Mouse (Mus musculus) hindbrain, embryonic 13.5 days (tissue): ENCODE measurements around the gene Eif6. TPM values are rescaled to one million over a fixed set of nuclear protein-coding genes. Genes with fewer than 3 reads are reported as not detected.

Experiments
- ATAC-seq: fragments of 200-750 bp; cut with Nextera tagmentation; 2 replicates; pipeline ENCODE4 v1.8.0; 2017; ENCODE audit warnings: moderate TSS enrichment; ENCODE audit not compliant: low FRiP score
- H3K27ac ChIP-seq: fragments of 300-500 bp; sonication (generic); 2 replicates; pipeline ENCODE4 v1.5.1; 2015; ENCODE audit warnings: inconsistent platforms, mild to moderate bottlenecking, moderate library complexity
- H3K27me3 ChIP-seq: fragments of 300-500 bp; sonication (generic); 2 replicates; pipeline ENCODE4 v1.6.1; 2015; ENCODE audit warnings: mild to moderate bottlenecking, inconsistent platforms
- H3K36me3 ChIP-seq: fragments of 300-500 bp; sonication (generic); 2 replicates; pipeline ENCODE4 v1.6.1; 2015; ENCODE audit warnings: mild to moderate bottlenecking, inconsistent platforms
- H3K4me1 ChIP-seq: fragments of 300-500 bp; sonication (generic); replicated peaks from 2 replicates; pipeline ENCODE4 v1.6.1; 2015; ENCODE audit warnings: inconsistent platforms
- H3K4me2 ChIP-seq: fragments of 300-500 bp; sonication (generic); 2 replicates; pipeline ENCODE4 v1.6.1; 2015; ENCODE audit warnings: inconsistent platforms, mild to moderate bottlenecking, moderate library complexity
- H3K4me3 ChIP-seq: fragments of 300-500 bp; sonication (generic); 2 replicates; pipeline ENCODE4 v1.5.1; 2015; ENCODE audit warnings: mild to moderate bottlenecking, inconsistent platforms
- H3K9ac ChIP-seq: fragments of 300-500 bp; sonication (generic); 2 replicates; pipeline ENCODE4 v1.6.1; 2015; ENCODE audit warnings: mild to moderate bottlenecking, inconsistent platforms
- H3K9me3 ChIP-seq: fragments of 300-500 bp; sonication (generic); 2 replicates; pipeline ENCODE4 v1.6.1; 2016; ENCODE audit warnings: inconsistent platforms
- WGBS: fragments of 180-500 bp; shearing (Covaris S2); methylation state at CpG from one replicate; pipeline ENCODE4 v1.1.7; 2015; 5-methylcytosine and 5-hydroxymethylcytosine counted together
- polyA plus RNA-seq: library from polyadenylated mRNA; unstranded; fragments of >200 nt; fragmentation: Nextera tagmentation; extraction: Ambion mirVana; gene quantifications from 2 replicates; pipeline ENCODE4 v1.2.1, GENCODE M21; 2015

The Eif6 gene
- polyA plus RNA-seq: 148 and 152 TPM in 2 replicates

- Histone ChIP-seq H3K27me3 (no peaks in the 10 kb centered on the region), H3K4me1 (peaks cover 27% of the 10 kb centered on the region), H3K27ac (peak within 1 kb of the TSS; percentile 83), H3K4me3 (peak within 1 kb of the TSS; percentile 93), H3K9me3 (no peaks in the 10 kb centered on the region), H3K36me3 (peaks cover 23% of the 10 kb centered on the region), H3K4me2 (peak within 1 kb of the TSS; percentile 93), H3K9ac (peak within 1 kb of the TSS; percentile 85)
- ATAC-seq: peak; percentile 93
- 3% methylated on average over 27 of the region's 27 CpGs for WGBS
Observed at GRCm38 (mm10) chr2:155826630-155827424, at the start of gene Eif6. Eif6 (minus strand) TSS chr2:155826925.

- H3K27ac ChIP-seq: no peak overlapping the region; the same call in 1 of the 2 replicates
- H3K4me1 ChIP-seq: peaks cover 31% of the 10 kb centered on the region
- ATAC-seq: no peak
- H3K9me3 ChIP-seq: no peaks in the 10 kb centered on the region
- no peak overlapping the region for H3K4me3 ChIP-seq
- H3K4me2 ChIP-seq: no peak overlapping the region
- H3K27me3 ChIP-seq: no peaks in the 10 kb centered on the region
- H3K36me3 ChIP-seq: peaks cover 32% of the 10 kb centered on the region
- 86% methylated on average over 6 of the region's 6 CpGs for WGBS
- no peak overlapping the region for H3K9ac ChIP-seq
Observed at GRCm38 (mm10) chr2:155873636-155874035, 46.9 kb upstream of the Eif6 start.

- Histone ChIP-seq H3K4me2 (no peak overlapping the region), H3K9me3 (no peaks in the 10 kb centered on the region), H3K36me3 (peaks cover 34% of the 10 kb centered on the region), H3K27me3 (no peaks in the 10 kb centered on the region), H3K4me1 (peaks cover 31% of the 10 kb centered on the region), H3K4me3 (no peak overlapping the region), H3K27ac (peak overlapping the region; percentile 83), H3K9ac (peak overlapping the region; percentile 43)
- no peak for ATAC-seq
- 53% methylated on average over 10 of the region's 10 CpGs for WGBS
Observed at GRCm38 (mm10) chr2:155872930-155873507, 46.3 kb upstream of the Eif6 start.

DNA sequence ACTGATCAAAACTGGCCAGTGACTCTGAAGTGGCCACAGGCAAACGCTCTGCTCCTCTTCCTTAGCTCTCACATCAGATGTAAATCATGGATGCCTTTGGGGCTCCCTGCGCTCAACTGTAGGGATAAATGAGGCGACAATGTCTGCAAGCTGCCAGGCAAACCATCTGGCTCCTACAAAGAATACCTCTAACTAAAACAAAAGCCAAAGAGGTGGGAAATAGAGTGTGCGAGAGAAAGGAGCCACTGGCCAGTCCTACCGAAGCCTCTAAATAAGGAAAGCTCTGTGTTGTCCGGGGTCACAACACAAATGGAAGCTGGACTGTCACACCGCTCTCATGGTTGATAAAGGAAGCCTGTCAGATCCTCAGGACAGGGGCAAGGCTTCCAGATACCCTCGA is 45.8 kb upstream of the Eif6 start:
- peaks cover 39% of the 10 kb centered on the region for H3K36me3 ChIP-seq

DNA sequence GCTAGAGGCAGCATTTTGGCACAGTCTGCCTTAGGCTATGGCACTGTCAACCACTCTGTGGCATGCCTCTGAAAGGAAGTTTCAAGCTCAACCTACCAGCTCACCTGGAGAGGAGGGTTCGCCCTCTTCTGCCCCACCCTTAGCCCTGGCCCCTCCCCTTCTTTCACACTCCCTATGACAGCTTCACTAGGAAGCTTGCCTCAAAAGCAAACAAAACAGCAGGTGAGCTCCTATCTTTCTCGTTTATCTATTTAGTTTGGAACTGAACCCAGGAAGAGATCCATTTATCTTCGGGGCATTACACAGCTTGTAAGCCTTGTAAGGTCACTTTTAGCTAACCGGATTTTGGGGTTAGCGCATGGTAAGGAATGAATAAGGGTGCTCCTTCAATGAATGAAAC is 43.0 kb upstream of the Eif6 start:
- Histone ChIP-seq H3K27me3 (no peaks in the 10 kb centered on the region), H3K4me1 (peaks cover 31% of the 10 kb centered on the region), H3K4me2 (no peak overlapping the region), H3K9me3 (no peaks in the 10 kb centered on the region), H3K27ac (no peak overlapping the region), H3K36me3 (peaks cover 20% of the 10 kb centered on the region), H3K9ac (no peak overlapping the region), H3K4me3 (no peak overlapping the region)
- ATAC-seq: no peak
- 82% methylated on average over 5 of the region's 5 CpGs for WGBS

More for the DNA sequence above, 45.8 kb upstream of the Eif6 start:
- H3K4me2 ChIP-seq: no peak overlapping the region
- peaks cover 31% of the 10 kb centered on the region for H3K4me1 ChIP-seq
- WGBS: 53% methylated on average over 8 of the region's 8 CpGs
- no peaks in the 10 kb centered on the region for H3K9me3 ChIP-seq
- H3K27me3 ChIP-seq: no peaks in the 10 kb centered on the region
- H3K9ac ChIP-seq: peak overlapping the region; percentile 43; the same call in 1 of the 2 replicates
- H3K27ac ChIP-seq: peak overlapping the region; percentile 83
- no peak for ATAC-seq
- no peak overlapping the region for H3K4me3 ChIP-seq

DNA sequence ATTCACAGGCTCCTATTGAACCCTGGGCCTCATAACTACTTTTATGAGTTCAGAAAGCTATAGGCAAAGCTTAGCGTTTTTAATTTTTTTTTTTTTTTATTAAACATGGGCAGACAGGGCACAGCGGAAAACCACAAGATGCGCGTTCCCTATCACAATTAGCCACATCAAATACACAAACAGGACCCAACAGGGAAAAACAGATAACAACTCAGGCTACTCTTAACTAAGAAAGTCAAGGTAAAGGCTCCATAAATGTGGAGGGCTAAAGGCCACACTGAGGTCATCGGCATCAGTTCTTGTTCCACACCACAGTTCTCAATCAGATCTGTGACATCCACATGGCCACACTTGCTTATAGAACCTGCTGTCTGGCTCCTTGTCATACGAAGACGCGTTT is 41.6 kb upstream of the Eif6 start:
- peaks cover 35% of the 10 kb centered on the region for H3K4me1 ChIP-seq
- no peak overlapping the region for H3K27ac ChIP-seq
- H3K36me3 ChIP-seq: peaks cover 16% of the 10 kb centered on the region
- no peak overlapping the region for H3K4me2 ChIP-seq
- no peak for ATAC-seq
- 97% methylated on average over 8 of the region's 8 CpGs for WGBS
- H3K9me3 ChIP-seq: no peaks in the 10 kb centered on the region
- no peak overlapping the region for H3K4me3 ChIP-seq
- H3K27me3 ChIP-seq: no peaks in the 10 kb centered on the region
- H3K9ac ChIP-seq: no peak overlapping the region

DNA sequence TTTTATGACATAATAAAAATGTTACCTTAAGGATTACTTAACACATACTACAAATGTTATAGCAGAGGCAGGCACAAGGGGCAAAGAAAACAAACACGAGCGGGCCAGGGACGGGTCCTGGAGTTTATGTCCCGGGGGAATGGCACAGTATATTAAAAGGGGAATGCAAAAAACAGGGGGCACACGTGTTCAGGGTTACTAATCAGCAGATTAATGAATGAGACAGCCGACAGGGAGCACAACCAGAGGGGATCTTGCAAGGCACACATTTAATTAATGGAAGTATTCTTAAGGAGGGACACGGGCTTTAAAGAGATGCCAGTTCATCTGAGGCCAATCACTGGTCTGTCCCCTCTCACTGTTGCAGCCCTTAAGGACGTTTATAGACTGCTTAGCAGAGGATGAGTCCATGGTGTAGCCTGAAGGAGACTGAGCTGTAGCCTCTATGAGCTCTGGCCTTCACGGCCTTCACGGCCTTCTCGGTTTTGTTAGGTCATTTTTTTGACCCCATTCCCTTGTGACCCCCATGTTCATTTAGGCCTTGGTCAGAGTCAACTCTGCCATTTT is 36.7 kb upstream of the Eif6 start:
- WGBS: 41% methylated on average over 11 of the region's 11 CpGs
- peak; percentile 70 for ATAC-seq
- H3K4me3 ChIP-seq: no peak overlapping the region

GRCm38 (mm10) chr2:155862573-155863300 is 36.0 kb upstream of the Eif6 start:
- Histone ChIP-seq H3K27me3 (no peaks in the 10 kb centered on the region), H3K36me3 (peaks cover 4% of the 10 kb centered on the region; the same call in 1 of the 2 replicates), H3K9me3 (no peaks in the 10 kb centered on the region), H3K27ac (peak overlapping the region; percentile 88), H3K4me2 (peak overlapping the region; percentile 35), H3K4me1 (peaks cover 20% of the 10 kb centered on the region), H3K4me3 (no peak overlapping the region), H3K9ac (peak overlapping the region; percentile 15; the same call in 1 of the 2 replicates)
- peak; percentile 97 for ATAC-seq
- 51% methylated on average over 13 of the region's 13 CpGs for WGBS

More for the DNA sequence above, 36.7 kb upstream of the Eif6 start:
- Histone ChIP-seq H3K4me1 (peaks cover 20% of the 10 kb centered on the region), H3K9ac (peak overlapping the region; percentile 59; the same call in 1 of the 2 replicates), H3K27me3 (no peaks in the 10 kb centered on the region), H3K36me3 (peaks cover 8% of the 10 kb centered on the region), H3K4me2 (peak overlapping the region; percentile 35), H3K27ac (peak overlapping the region; percentile 82), H3K9me3 (no peaks in the 10 kb centered on the region)

GRCm38 (mm10) chr2:155861581-155861980 is 34.9 kb upstream of the Eif6 start:
- Histone ChIP-seq H3K27me3 (no peaks in the 10 kb centered on the region), H3K9me3 (no peaks in the 10 kb centered on the region), H3K4me3 (no peak overlapping the region), H3K36me3 (0 out of 2 replicates have a peak, but pooled peaks cover 7% of the 10 kb centered on the region), H3K9ac (no peak overlapping the region), H3K4me1 (peaks cover 20% of the 10 kb centered on the region), H3K4me2 (no peak overlapping the region), H3K27ac (peak overlapping the region; percentile 88; the same call in 1 of the 2 replicates)
- ATAC-seq: no peak
- 94% methylated on average over 6 of the region's 6 CpGs for WGBS

DNA sequence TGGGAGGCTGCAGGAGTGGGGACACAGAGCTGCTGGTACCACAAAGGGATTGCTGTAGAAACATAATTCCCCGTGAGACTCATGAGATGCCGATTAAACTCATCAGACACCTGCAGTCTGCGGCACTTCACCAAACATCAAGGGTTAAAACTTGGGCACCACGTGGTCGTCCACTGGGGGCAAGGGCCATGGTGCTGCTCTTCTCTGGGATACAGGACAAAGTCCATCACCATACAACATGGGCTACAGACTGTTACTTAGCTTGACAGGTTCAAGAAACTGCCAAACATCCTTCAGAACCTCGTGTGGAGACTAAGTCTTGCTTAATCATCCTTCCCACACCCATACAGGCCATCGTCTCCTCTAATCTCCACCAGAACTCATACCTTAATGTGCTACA is 33.4 kb upstream of the Eif6 start:
- H3K9me3 ChIP-seq: no peaks in the 10 kb centered on the region
- peaks cover 20% of the 10 kb centered on the region for H3K4me1 ChIP-seq
- H3K4me3 ChIP-seq: no peak overlapping the region
- H3K27me3 ChIP-seq: no peaks in the 10 kb centered on the region
- H3K9ac ChIP-seq: no peak overlapping the region
- no peak for ATAC-seq
- H3K27ac ChIP-seq: no peak overlapping the region
- H3K36me3 ChIP-seq: peaks cover 18% of the 10 kb centered on the region; the same call in 1 of the 2 replicates
- no peak overlapping the region for H3K4me2 ChIP-seq
- WGBS: 90% methylated on average over 7 of the region's 7 CpGs

DNA sequence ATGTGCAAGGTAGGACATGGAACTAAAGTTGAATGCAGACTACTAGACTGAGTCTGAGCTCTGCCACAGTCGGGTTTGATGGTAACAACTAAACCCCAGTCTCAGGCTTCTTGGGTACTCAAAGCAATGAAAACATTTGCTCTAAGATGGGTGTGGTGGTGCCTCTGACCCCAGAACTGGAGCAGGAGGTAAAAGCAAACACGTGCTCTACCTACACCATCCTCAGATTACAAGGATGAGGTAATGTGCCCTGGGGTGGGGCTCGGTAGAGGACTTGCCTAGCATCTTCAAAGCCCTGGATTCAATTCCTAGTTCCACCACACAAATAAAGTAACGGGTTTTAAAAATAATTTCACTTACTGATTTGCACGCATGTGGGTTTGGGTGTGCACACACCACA is 25.8 kb upstream of the Eif6 start:
- H3K9me3 ChIP-seq: no peaks in the 10 kb centered on the region
- no peak overlapping the region for H3K9ac ChIP-seq
- H3K27ac ChIP-seq: no peak overlapping the region
- no peaks in the 10 kb centered on the region for H3K4me1 ChIP-seq
- H3K4me3 ChIP-seq: no peak overlapping the region
- H3K27me3 ChIP-seq: no peaks in the 10 kb centered on the region
- no peak overlapping the region for H3K4me2 ChIP-seq
- peaks cover 67% of the 10 kb centered on the region for H3K36me3 ChIP-seq
- ATAC-seq: no peak
- WGBS: 91% methylated on average over 5 of the region's 5 CpGs

GRCm38 (mm10) chr2:155850120-155850519 is 23.4 kb upstream of the Eif6 start:
- Histone ChIP-seq H3K36me3 (peaks cover 66% of the 10 kb centered on the region), H3K27ac (no peak overlapping the region), H3K4me2 (no peak overlapping the region), H3K4me1 (no peaks in the 10 kb centered on the region), H3K9ac (no peak overlapping the region), H3K9me3 (no peaks in the 10 kb centered on the region), H3K27me3 (no peaks in the 10 kb centered on the region), H3K4me3 (no peak overlapping the region)
- no peak for ATAC-seq
- WGBS: 83% methylated on average over 7 of the region's 7 CpGs
